Mouse (Mus musculus): ENCODE data around the gene Myo15b. TPM values are rescaled to one million over a fixed set of nuclear protein-coding genes. Genes with fewer than 3 reads are reported as not detected.

The Myo15b gene
- total and polyA plus RNA-seq, 2 experiments from 2014 or later, result 0.09 TPM; not detected in 1

DNA sequence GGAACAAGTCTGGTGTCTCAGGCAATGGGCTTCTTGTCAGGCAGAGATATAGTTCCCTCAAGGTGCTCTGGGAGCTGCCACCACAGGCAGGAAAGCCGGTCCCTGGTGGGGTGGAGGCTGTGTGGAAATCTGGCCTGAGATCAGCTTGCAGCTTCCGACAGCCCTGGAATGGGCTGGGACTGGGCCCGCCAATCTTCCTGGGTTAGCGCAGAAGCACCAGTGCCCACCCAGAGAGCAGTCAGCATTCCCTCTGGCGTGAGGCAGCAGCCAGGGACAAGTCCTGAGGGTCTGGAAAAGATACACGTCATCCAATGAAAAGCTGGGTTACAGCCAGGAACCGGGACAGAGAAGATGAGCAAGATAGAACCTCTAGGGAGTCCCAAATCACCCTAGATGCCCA is 46.1 kb upstream of the Myo15b start:
- TF ChIP-seq CTCF (IDR thresholded peaks at IDR 0.05), result no peak
- H3K4me3 ChIP-seq (ENCODE audit: low read depth, low read length), result peak overlapping the region; percentile 91
- 31% methylated on average over 7 of the region's 7 CpGs for WGBS
- H3K36me3 ChIP-seq (ENCODE audit: insufficient read depth, low read length), result no peaks in the 10 kb centered on the region
- ATAC-seq (ENCODE audit: low FRiP score), result no peak
- H3K9ac ChIP-seq (replicated peaks; ENCODE audit: low read length, poor library complexity, severe bottlenecking), result no peak overlapping the region
- H3K4me1 ChIP-seq (ENCODE audit: insufficient read depth, low read length), result peaks cover 9% of the 10 kb centered on the region; the same call in 1 of the 2 replicates
- no peaks in the 10 kb centered on the region for H3K9me3 ChIP-seq (ENCODE audit: low read length)
- H3K27me3 ChIP-seq (ENCODE audit: insufficient read depth, low read length), result no peaks in the 10 kb centered on the region
- peak overlapping the region; percentile 14; the same call in 1 of the 2 replicates for H3K27ac ChIP-seq (ENCODE audit: low read depth, low read length)
- no peak for DNase-seq (ENCODE audit: low spot score)
- peak overlapping the region; percentile 95 for H3K4me2 ChIP-seq (ENCODE audit: low read depth, low read length, poor library complexity, severe bottlenecking)

DNA sequence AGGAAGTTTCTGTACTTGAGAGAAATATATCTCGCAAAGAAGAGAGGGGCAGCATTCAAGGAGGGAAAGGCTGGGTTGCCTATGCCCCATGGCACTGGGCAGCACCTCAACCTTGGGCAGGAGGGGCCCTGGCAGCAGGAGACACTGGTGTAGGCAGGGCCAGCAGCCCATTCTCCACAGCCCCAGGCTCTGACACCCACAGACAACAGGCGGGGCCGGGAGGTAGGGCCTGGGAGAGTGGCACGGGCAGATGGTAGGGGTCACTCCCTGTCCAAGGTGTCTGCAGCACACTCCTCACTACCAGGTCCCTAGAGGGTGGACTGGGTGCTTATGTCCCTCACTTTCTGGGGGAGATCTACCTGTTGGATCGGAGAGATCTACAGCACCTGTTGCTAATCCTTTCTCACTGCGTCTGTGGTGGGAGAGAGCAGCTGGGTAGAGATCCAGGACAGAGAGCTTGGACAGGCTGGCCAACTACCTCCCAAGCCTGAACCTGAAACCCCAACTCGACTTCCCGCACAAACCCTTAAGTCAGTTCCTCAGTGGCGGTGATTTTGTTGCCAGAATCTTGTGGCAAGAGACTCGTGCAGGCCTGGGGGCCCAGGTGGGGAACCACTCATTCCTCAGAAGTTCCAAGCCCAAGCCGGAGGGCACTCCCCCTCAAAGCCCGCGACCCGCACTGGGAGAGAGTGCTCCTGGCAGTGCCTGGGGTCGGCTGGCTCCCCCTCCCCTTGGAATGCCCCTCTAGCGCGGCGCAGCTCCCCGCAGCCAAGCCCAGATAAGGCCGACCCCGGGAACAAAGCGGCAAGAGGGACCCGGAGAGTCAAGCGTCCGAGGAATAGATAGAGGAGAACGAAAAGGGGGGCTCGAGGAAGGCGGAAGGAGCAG is 45.4 kb upstream of the Myo15b start:
- no peaks in the 10 kb centered on the region for H3K27me3 ChIP-seq (ENCODE audit: insufficient read depth, low read length)
- H3K27ac ChIP-seq (ENCODE audit: low read depth, low read length), result peak overlapping the region; percentile 33; the same call in 1 of the 2 replicates
- DNase-seq (ENCODE audit: low spot score) (no peak), ATAC-seq (ENCODE audit: low FRiP score) (peak; percentile 3; the same call in 1 of the 2 replicates)
- H3K9me3 ChIP-seq (ENCODE audit: low read length), result no peaks in the 10 kb centered on the region
- H3K4me1 ChIP-seq (ENCODE audit: insufficient read depth, low read length), result peaks cover 9% of the 10 kb centered on the region; the same call in 1 of the 2 replicates
- H3K9ac ChIP-seq (replicated peaks; ENCODE audit: low read length, poor library complexity, severe bottlenecking), result peak overlapping the region; percentile 55; the same call in 1 of the 2 replicates
- no peak for TF ChIP-seq CTCF (IDR thresholded peaks at IDR 0.05)
- no peaks in the 10 kb centered on the region for H3K36me3 ChIP-seq (ENCODE audit: insufficient read depth, low read length)
- peak overlapping the region; percentile 95 for H3K4me2 ChIP-seq (ENCODE audit: low read depth, low read length, poor library complexity, severe bottlenecking)
- H3K4me3 ChIP-seq (ENCODE audit: low read depth, low read length), result peak overlapping the region; percentile 91
- 3% methylated on average over 28 of the region's 28 CpGs for WGBS

DNA sequence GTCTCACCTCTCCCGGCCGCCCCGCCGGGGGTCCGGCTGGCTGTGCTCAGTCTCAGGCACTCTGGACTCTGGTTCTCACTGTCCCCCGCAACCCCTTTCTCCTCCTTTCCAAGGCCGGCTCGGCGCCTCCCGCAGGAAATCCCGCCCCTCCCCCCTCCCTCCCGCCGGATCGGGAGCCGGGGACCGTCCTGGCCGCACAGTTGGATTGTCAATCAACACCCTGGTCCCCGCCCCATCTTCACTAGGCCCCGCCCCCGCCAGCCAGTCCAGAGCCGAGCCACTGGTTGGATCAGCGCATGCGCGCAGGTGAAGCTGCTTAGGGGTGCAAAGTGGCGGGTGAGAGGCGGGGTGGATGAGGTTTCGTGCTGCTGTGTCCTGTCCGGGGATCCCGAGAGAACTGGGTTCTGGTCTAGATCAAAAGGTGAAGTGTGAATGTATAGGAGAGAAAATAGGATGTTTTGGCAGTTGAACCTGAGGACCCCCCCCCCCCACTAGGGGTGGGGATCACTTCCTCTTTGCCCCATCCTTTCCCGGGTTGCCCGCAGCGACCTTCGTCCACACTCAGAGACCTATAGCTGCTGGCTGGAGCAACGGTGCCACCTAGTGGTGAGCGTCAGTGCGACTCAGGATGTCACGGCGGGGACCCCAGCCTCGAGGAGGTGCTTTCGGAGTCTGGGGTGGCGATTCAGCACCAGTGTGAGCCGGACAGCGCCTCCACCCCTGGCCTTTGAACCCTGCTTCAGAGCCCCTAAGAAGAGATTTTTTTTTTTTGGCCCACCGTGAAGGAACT is 44.5 kb upstream of the Myo15b start, which contains the start of gene Caskin2:
Gene Caskin2, minus strand, starts transcription at position 133 of the 790 bp plus-strand sequence.
- H3K4me1 ChIP-seq (ENCODE audit: insufficient read depth, low read length), result peaks cover 7% of the 10 kb centered on the region; the same call in 1 of the 2 replicates
- H3K27me3 ChIP-seq (ENCODE audit: insufficient read depth, low read length), result no peaks in the 10 kb centered on the region
- peak within 1 kb of the TSS; percentile 55 for H3K9ac ChIP-seq (replicated peaks; ENCODE audit: low read length, poor library complexity, severe bottlenecking)
- H3K4me3 ChIP-seq (ENCODE audit: low read depth, low read length), result peak within 1 kb of the TSS; percentile 91
- TF ChIP-seq CTCF (IDR thresholded peaks at IDR 0.05), result peak; percentile 97
- ATAC-seq (ENCODE audit: low FRiP score), result peak; percentile 85
- H3K36me3 ChIP-seq (ENCODE audit: insufficient read depth, low read length), result no peaks in the 10 kb centered on the region
- peak within 1 kb of the TSS; percentile 95 for H3K4me2 ChIP-seq (ENCODE audit: low read depth, low read length, poor library complexity, severe bottlenecking)
- under 1% methylated on average over 43 of the region's 44 CpGs for WGBS
- peak; percentile 94 for DNase-seq (ENCODE audit: low spot score)
- H3K9me3 ChIP-seq (ENCODE audit: low read length), result no peaks in the 10 kb centered on the region
- peak within 1 kb of the TSS; percentile 63; the same call in 1 of the 2 replicates for H3K27ac ChIP-seq (ENCODE audit: low read depth, low read length)

DNA sequence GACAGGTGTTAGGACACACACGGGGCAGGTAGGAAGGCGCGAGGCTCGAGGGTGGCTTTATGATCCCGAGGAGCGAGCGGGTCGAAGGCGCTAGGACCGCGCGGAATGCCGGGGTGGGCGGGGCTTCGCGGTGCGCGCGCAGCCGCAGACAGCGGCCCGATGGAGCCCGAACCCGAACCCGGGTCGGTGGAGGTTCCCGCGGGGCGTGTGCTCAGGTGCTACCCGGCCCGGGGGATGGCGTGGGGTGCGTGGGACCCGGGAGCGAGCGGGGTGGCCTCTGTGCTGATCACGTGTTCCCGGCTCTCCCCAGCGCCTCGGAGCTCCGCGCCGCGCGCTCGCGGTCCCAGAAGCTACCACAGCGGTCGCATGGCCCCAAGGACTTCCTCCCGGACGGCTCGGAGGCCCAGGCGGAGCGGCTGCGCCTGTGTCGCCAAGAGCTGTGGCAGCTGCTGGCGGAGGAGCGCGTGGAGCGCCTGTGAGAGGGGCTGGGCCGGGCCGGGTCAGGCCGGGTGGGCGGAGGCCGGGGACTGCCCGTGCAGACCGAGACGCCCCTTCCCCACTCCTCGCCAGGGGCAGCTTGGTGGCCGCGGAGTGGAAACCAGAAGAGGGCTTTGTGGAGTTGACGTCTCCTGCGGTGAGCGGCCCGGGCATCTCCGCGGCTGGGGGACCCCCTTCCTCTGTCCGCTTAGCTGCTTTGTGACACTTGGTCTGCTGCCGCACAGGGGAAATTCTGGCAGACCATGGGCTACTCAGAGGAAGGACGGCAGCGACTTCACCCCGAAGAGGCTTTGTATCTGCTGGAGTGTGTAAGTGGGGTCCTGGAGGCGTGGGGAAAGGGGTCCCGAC is 43.4 kb upstream of the Myo15b start, which contains the start of gene Tsen54:
Gene Tsen54, plus strand, starts transcription at position 120 of the 846 bp plus-strand sequence.
- DNase-seq (ENCODE audit: low spot score) (peak; percentile 76), ATAC-seq (ENCODE audit: low FRiP score) (peak; percentile 71)
- Histone ChIP-seq H3K9me3 (ENCODE audit: low read length) (no peaks in the 10 kb centered on the region), H3K27me3 (ENCODE audit: insufficient read depth, low read length) (no peaks in the 10 kb centered on the region), H3K27ac (ENCODE audit: low read depth, low read length) (peak within 1 kb of the TSS; percentile 63; the same call in 1 of the 2 replicates), H3K4me2 (ENCODE audit: low read depth, low read length, poor library complexity, severe bottlenecking) (peak within 1 kb of the TSS; percentile 95), H3K4me1 (ENCODE audit: insufficient read depth, low read length) (no peaks in the 10 kb centered on the region), H3K9ac (replicated peaks; ENCODE audit: low read length, poor library complexity, severe bottlenecking) (peak within 1 kb of the TSS; percentile 77), H3K36me3 (ENCODE audit: insufficient read depth, low read length) (peaks cover 2% of the 10 kb centered on the region), H3K4me3 (ENCODE audit: low read depth, low read length) (peak within 1 kb of the TSS; percentile 91)
- no peak for TF ChIP-seq CTCF (IDR thresholded peaks at IDR 0.05)
- under 1% methylated on average over 72 of the region's 84 CpGs for WGBS

DNA sequence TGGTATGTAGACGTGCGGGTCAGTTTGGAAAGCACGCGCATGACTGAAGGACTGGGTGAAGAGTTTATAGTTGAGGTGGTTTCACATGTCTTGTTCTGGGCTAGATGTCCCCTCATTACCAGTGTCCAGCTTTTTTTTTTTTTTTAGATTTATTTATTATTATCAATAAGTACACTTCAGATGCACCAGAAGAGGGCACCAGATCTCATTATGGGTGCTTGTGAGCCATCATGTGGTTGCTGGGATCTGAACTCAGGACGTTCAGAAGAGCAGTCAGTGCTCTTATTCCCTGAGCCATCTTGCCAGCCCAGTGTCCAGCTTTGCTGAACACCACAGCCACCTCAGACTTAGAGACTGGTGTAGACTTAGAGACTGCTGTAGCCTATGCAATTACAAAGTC is 40.9 kb upstream of the Myo15b start:
- Histone ChIP-seq H3K4me2 (ENCODE audit: low read depth, low read length, poor library complexity, severe bottlenecking) (no peak overlapping the region), H3K4me1 (ENCODE audit: insufficient read depth, low read length) (no peaks in the 10 kb centered on the region), H3K27me3 (ENCODE audit: insufficient read depth, low read length) (no peaks in the 10 kb centered on the region), H3K9me3 (ENCODE audit: low read length) (no peaks in the 10 kb centered on the region), H3K4me3 (ENCODE audit: low read depth, low read length) (no peak overlapping the region), H3K27ac (ENCODE audit: low read depth, low read length) (no peak overlapping the region), H3K36me3 (ENCODE audit: insufficient read depth, low read length) (peaks cover 22% of the 10 kb centered on the region), H3K9ac (replicated peaks; ENCODE audit: low read length, poor library complexity, severe bottlenecking) (no peak overlapping the region)
- WGBS, result 89% methylated on average over 5 of the region's 5 CpGs
- ATAC-seq (ENCODE audit: low FRiP score) (no peak), DNase-seq (ENCODE audit: low spot score) (no peak)
- peak; percentile 39; the same call in 1 of the 2 replicates for TF ChIP-seq CTCF (IDR thresholded peaks at IDR 0.05)

All from midbrain, postnatal 0 days (tissue).